Mouse (Mus musculus) thymus, postnatal 25 days (tissue): ENCODE measurements around the gene Ehd2.

ENCODE experiments used
- DNase-seq: peaks from one replicate; pipeline ENCODE4 v3.0.0; 2022

The Ehd2 gene

GRCm38 (mm10) chr7:15906602-15907001 is 60.8 kb downstream of the Ehd2 start:
- DNase-seq = no peak

GRCm38 (mm10) chr7:15905861-15906260 is 61.5 kb downstream of the Ehd2 start:
- DNase-seq = no peak

- no peak for DNase-seq
Observed at GRCm38 (mm10) chr7:15901366-15902048, 65.9 kb downstream of the Ehd2 start.
